Mouse (Mus musculus): ENCODE data around the gene Cxcr5. TPM values are rescaled to one million over a fixed set of nuclear protein-coding genes. Genes with fewer than 3 reads are reported as not detected.

Cxcr5 gene
- polyA plus RNA-seq, 1 experiment, result not detected

GRCm38 (mm10) chr9:44485105-44485515 is 76.6 kb downstream of the Cxcr5 start:
- WGBS, result 14% methylated on average over 6 of the region's 6 CpGs
- Histone ChIP-seq H3K4me3 (ENCODE audit: insufficient read depth, low read depth, low read length) (peak overlapping the region; percentile 31), H3K27ac (ENCODE audit: insufficient read depth, low read depth, low read length) (no peak overlapping the region), H3K4me1 (ENCODE audit: control insufficient read depth, insufficient read depth, low read length) (peaks cover 61% of the 10 kb centered on the region)
- TF ChIP-seq POLR2A (IDR thresholded peaks at IDR 0.05; ENCODE audit: insufficient read depth, low read depth, low read length) (no peak), CTCF (IDR thresholded peaks at IDR 0.05; ENCODE audit: insufficient read depth, low read depth, low read length) (no peak)

GRCm38 (mm10) chr9:44484311-44485104 is 77.2 kb downstream of the Cxcr5 start:
- peak overlapping the region; percentile 89; the same call in 1 of the 2 replicates for H3K27ac ChIP-seq (ENCODE audit: insufficient read depth, low read depth, low read length)
- peaks cover 55% of the 10 kb centered on the region for H3K4me1 ChIP-seq (ENCODE audit: control insufficient read depth, insufficient read depth, low read length)
- H3K4me3 ChIP-seq (ENCODE audit: insufficient read depth, low read depth, low read length), result peak overlapping the region; percentile 84
- TF ChIP-seq POLR2A (IDR thresholded peaks at IDR 0.05; ENCODE audit: insufficient read depth, low read depth, low read length), result no peak
- TF ChIP-seq CTCF (IDR thresholded peaks at IDR 0.05; ENCODE audit: insufficient read depth, low read depth, low read length), result no peak
- 6% methylated on average over 7 of the region's 7 CpGs for WGBS

- Histone ChIP-seq H3K4me1 (ENCODE audit: control insufficient read depth, insufficient read depth, low read length) (peaks cover 46% of the 10 kb centered on the region), H3K27ac (ENCODE audit: insufficient read depth, low read depth, low read length) (peak overlapping the region; percentile 89), H3K4me3 (ENCODE audit: insufficient read depth, low read depth, low read length) (peak overlapping the region; percentile 84)
- WGBS, result 0% methylated on average over 12 of the region's 12 CpGs
- TF ChIP-seq POLR2A (IDR thresholded peaks at IDR 0.05; ENCODE audit: insufficient read depth, low read depth, low read length) (no peak; the same call in 1 of the 2 replicates), CTCF (IDR thresholded peaks at IDR 0.05; ENCODE audit: insufficient read depth, low read depth, low read length) (no peak)
Measured at GRCm38 (mm10) chr9:44483510-44484044, 78.1 kb downstream of the Cxcr5 start.

- Histone ChIP-seq H3K4me3 (ENCODE audit: insufficient read depth, low read depth, low read length) (peak overlapping the region; percentile 84), H3K4me1 (ENCODE audit: control insufficient read depth, insufficient read depth, low read length) (peaks cover 42% of the 10 kb centered on the region), H3K27ac (ENCODE audit: insufficient read depth, low read depth, low read length) (peak overlapping the region; percentile 89)
- TF ChIP-seq POLR2A (IDR thresholded peaks at IDR 0.05; ENCODE audit: insufficient read depth, low read depth, low read length), result no peak
- TF ChIP-seq CTCF (IDR thresholded peaks at IDR 0.05; ENCODE audit: insufficient read depth, low read depth, low read length), result no peak
- WGBS, result under 1% methylated on average over 39 of the region's 39 CpGs
Measured at GRCm38 (mm10) chr9:44483041-44483509, 78.6 kb downstream of the Cxcr5 start.

- peak; percentile 52; the same call in 1 of the 2 replicates for TF ChIP-seq CTCF (IDR thresholded peaks at IDR 0.05; ENCODE audit: insufficient read depth, low read depth, low read length)
- TF ChIP-seq POLR2A (IDR thresholded peaks at IDR 0.05; ENCODE audit: insufficient read depth, low read depth, low read length), result peak; percentile 74
- WGBS, result under 1% methylated on average over 27 of the region's 31 CpGs
- peaks cover 38% of the 10 kb centered on the region for H3K4me1 ChIP-seq (ENCODE audit: control insufficient read depth, insufficient read depth, low read length)
Measured at GRCm38 (mm10) chr9:44482552-44482951, 79.1 kb downstream of the Cxcr5 start, which contains the start of gene Bcl9l. Bcl9l (plus strand) TSS chr9:44482825.

GRCm38 (mm10) chr9:44482112-44482511 is 79.6 kb downstream of the Cxcr5 start:
- H3K4me1 ChIP-seq (ENCODE audit: control insufficient read depth, insufficient read depth, low read length), result peaks cover 37% of the 10 kb centered on the region
- 8% methylated on average over 3 of the region's 3 CpGs for WGBS
- TF ChIP-seq CTCF (IDR thresholded peaks at IDR 0.05; ENCODE audit: insufficient read depth, low read depth, low read length), result no peak
- TF ChIP-seq POLR2A (IDR thresholded peaks at IDR 0.05; ENCODE audit: insufficient read depth, low read depth, low read length), result no peak

More at GRCm38 (mm10) chr9:44482552-44482951, 79.1 kb downstream of the Cxcr5 start, which contains the start of gene Bcl9l:
- Histone ChIP-seq H3K27ac (ENCODE audit: insufficient read depth, low read depth, low read length) (peak within 1 kb of the TSS; percentile 89), H3K4me3 (ENCODE audit: insufficient read depth, low read depth, low read length) (peak within 1 kb of the TSS; percentile 84)

GRCm38 (mm10) chr9:44479628-44480428 is 81.8 kb downstream of the Cxcr5 start:
- Histone ChIP-seq H3K4me1 (ENCODE audit: control insufficient read depth, insufficient read depth, low read length) (peaks cover 15% of the 10 kb centered on the region), H3K27ac (ENCODE audit: insufficient read depth, low read depth, low read length) (peak overlapping the region; percentile 93), H3K4me3 (ENCODE audit: insufficient read depth, low read depth, low read length) (peak overlapping the region; percentile 95)
- TF ChIP-seq CTCF (IDR thresholded peaks at IDR 0.05; ENCODE audit: insufficient read depth, low read depth, low read length), result peak; percentile 86
- TF ChIP-seq POLR2A (IDR thresholded peaks at IDR 0.05; ENCODE audit: insufficient read depth, low read depth, low read length), result no peak
- WGBS, result 1% methylated on average over 26 of the region's 26 CpGs

More at GRCm38 (mm10) chr9:44482112-44482511, 79.6 kb downstream of the Cxcr5 start:
- peak overlapping the region; percentile 84 for H3K4me3 ChIP-seq (ENCODE audit: insufficient read depth, low read depth, low read length)
- H3K27ac ChIP-seq (ENCODE audit: insufficient read depth, low read depth, low read length), result peak overlapping the region; percentile 89

- peak overlapping the region; percentile 95 for H3K4me3 ChIP-seq (ENCODE audit: insufficient read depth, low read depth, low read length)
- TF ChIP-seq POLR2A (IDR thresholded peaks at IDR 0.05; ENCODE audit: insufficient read depth, low read depth, low read length), result no peak
- TF ChIP-seq CTCF (IDR thresholded peaks at IDR 0.05; ENCODE audit: insufficient read depth, low read depth, low read length), result no peak
- H3K4me1 ChIP-seq (ENCODE audit: control insufficient read depth, insufficient read depth, low read length), result peaks cover 10% of the 10 kb centered on the region
- WGBS, result under 1% methylated on average over 29 of the region's 29 CpGs
- H3K27ac ChIP-seq (ENCODE audit: insufficient read depth, low read depth, low read length), result peak overlapping the region; percentile 93
Measured at GRCm38 (mm10) chr9:44478959-44479605, 82.6 kb downstream of the Cxcr5 start.

All from olfactory bulb, adult 2 months (tissue).